In the genomic region with DNA sequence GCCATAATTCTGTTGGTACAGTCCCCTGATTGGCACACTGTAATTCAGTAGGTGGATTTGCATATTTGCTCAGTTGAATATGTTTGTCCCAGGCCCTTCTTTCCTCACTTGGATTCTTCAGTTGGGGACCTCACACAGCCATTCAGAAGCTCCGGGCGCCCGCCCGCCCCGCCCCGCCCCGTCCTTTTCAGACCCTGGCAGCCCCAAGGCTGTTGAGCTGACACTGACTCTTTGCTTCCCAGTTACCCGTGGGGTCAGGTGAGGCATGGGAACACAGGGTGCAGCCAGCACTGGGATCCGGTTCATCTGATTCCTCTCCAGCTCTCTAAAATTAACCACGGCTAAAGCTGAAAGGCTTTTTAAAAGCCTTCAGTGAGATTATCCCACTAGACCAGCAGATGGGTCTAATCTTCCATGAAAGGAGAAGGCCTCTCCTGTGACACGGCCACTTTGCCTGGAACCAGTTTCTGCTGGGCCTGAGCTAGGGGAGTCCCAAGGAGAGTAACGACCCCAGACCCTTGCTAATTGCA, we compare ENCODE assay signal across 11 mouse cellular contexts. TPM values are rescaled to one million over a fixed set of nuclear protein-coding genes. Genes with fewer than 3 reads are reported as not detected.
DNase-seq lines count a peak whose midpoint lies in the region; ATAC-seq and TF ChIP-seq lines count a peak whose summit lies in the region.
"Had no signal": no experiment of that assay in that cellular context is flagged by ENCODE, and none has a peak within 500 bp of the region (broad histone marks: within the 10 kb centered on the region; RNA-seq: fewer than 3 reads in every experiment).

No protein-coding gene starts in this region.

- H3K27ac ChIP-seq in forebrain, embryonic 15.5 days (replicated peaks): no peak overlapping the region
- H3K27ac ChIP-seq in hindbrain, postnatal 0 days: no peak overlapping the region
- H3K27ac ChIP-seq: embryonic facial prominence, embryonic 13.5 days had no signal

- no peaks in the 10 kb centered on the region for H3K9me3 ChIP-seq in forebrain, embryonic 15.5 days
- H3K9me3 ChIP-seq in hindbrain, postnatal 0 days (ENCODE audit: low read length): no peaks in the 10 kb centered on the region
- H3K9me3 ChIP-seq: embryonic facial prominence, embryonic 13.5 days; megakaryocyte, embryonic 14.5 days had no signal

- no peaks in the 10 kb centered on the region for H3K27me3 ChIP-seq in forebrain, embryonic 15.5 days
- H3K27me3 ChIP-seq in hindbrain, postnatal 0 days (ENCODE audit: insufficient read depth, low read length): no peaks in the 10 kb centered on the region
- H3K27me3 ChIP-seq: embryonic facial prominence, embryonic 13.5 days; megakaryocyte, embryonic 14.5 days; Patski had no signal

- H3K4me2 ChIP-seq in forebrain, embryonic 15.5 days (replicated peaks): no peak overlapping the region
- no peak overlapping the region for H3K4me2 ChIP-seq in hindbrain, postnatal 0 days (ENCODE audit: low read depth, low read length)
- H3K4me2 ChIP-seq: embryonic facial prominence, embryonic 13.5 days had no signal

- TF ChIP-seq CTCF in hindbrain, postnatal 0 days (IDR thresholded peaks at IDR 0.05; ENCODE audit: low read depth): peak; percentile 22; the same call in 1 of the 2 replicates

- no peaks in the 10 kb centered on the region for H3K36me3 ChIP-seq in forebrain, embryonic 15.5 days
- no peaks in the 10 kb centered on the region for H3K36me3 ChIP-seq in hindbrain, postnatal 0 days (ENCODE audit: insufficient read depth, low read length)
- H3K36me3 ChIP-seq: embryonic facial prominence, embryonic 13.5 days had no signal

- no peak overlapping the region for H3K4me3 ChIP-seq in forebrain, embryonic 15.5 days
- no peak overlapping the region for H3K4me3 ChIP-seq in hindbrain, postnatal 0 days (ENCODE audit: low read length)
- H3K4me3 ChIP-seq: embryonic facial prominence, embryonic 13.5 days; megakaryocyte, embryonic 14.5 days had no signal

- no peak overlapping the region for H3K9ac ChIP-seq in forebrain, embryonic 15.5 days (replicated peaks)
- no peak overlapping the region for H3K9ac ChIP-seq in hindbrain, postnatal 0 days (replicated peaks; ENCODE audit: low read length)
- H3K9ac ChIP-seq: embryonic facial prominence, embryonic 13.5 days had no signal

- 11% methylated on average over 12 of the region's 12 CpGs for WGBS in forebrain, embryonic 15.5 days
- WGBS in hindbrain, postnatal 0 days: 19% methylated on average over 12 of the region's 12 CpGs

- H3K4me1 ChIP-seq in forebrain, embryonic 15.5 days: peaks cover 4% of the 10 kb centered on the region; the same call in 1 of the 2 replicates
- no peaks in the 10 kb centered on the region for H3K4me1 ChIP-seq in hindbrain, postnatal 0 days (ENCODE audit: insufficient read depth, low read length)

- peak; percentile 48; the same call in 1 of the 2 replicates for ATAC-seq in forebrain, embryonic 15.5 days (replicated peaks)
- ATAC-seq in hindbrain, postnatal 0 days: peak; percentile 83
- ATAC-seq: Patski had no signal

- DNase-seq in testis, postnatal 14 days (ENCODE audit: low spot score): peak; percentile 46
- no peak for DNase-seq in testis, postnatal 10 days (ENCODE audit: low spot score)
- peak; percentile 46 for DNase-seq in hindbrain, postnatal 0 days (ENCODE audit: low spot score)
- DNase-seq in thymus, postnatal 10 days (ENCODE audit: low spot score in 2 of 2): no peak
- DNase-seq in ovary, postnatal 14 days (ENCODE audit: low spot score): no peak
- no peak for DNase-seq in adrenal gland, postnatal 25 days

RNA-seq across cellular contexts. Expression of gene Hcls1, which starts 10.2 kb away (rescaled TPM):
- polyA plus RNA-seq in forebrain, embryonic 15.5 days (2015; fragmentation: Nextera tagmentation; extraction: Ambion mirVana): 2.1 and 2.3 TPM in 2 replicates
- total RNA-seq in hindbrain, postnatal 0 days (2014; rRNA removed): 0.78 and 1.7 TPM in 2 replicates
- polyA plus RNA-seq in hindbrain, postnatal 0 days (2015; fragmentation: Nextera tagmentation; extraction: Ambion mirVana): 2.1 and 2.2 TPM in 2 replicates
- total RNA-seq in adrenal gland, postnatal 25 days (2021): 6.5 and 10.5 TPM in 2 replicates
- polyA plus RNA-seq: Patski had no signal

RNA-seq across cellular contexts. Expression of gene Fbxo40, which starts 45.3 kb away (rescaled TPM):
- not detected in 2 replicates for polyA plus RNA-seq in forebrain, embryonic 15.5 days (2015; fragmentation: Nextera tagmentation; extraction: Ambion mirVana)
- 0.05 and 0.25 TPM in 2 replicates for total RNA-seq in hindbrain, postnatal 0 days (2014; rRNA removed)
- 0.30 and 0.39 TPM in 2 replicates for polyA plus RNA-seq in hindbrain, postnatal 0 days (2015; fragmentation: Nextera tagmentation; extraction: Ambion mirVana)
- total RNA-seq in adrenal gland, postnatal 25 days (2021): 0.15 TPM in 1 of 2 replicates, not detected in the other
- polyA plus RNA-seq: embryonic facial prominence, embryonic 13.5 days; stomach, embryonic 14.5 days had no signal

Comparison
In these comparisons a context has a peak if more than half of its experiments do, and no peak if none do; other contexts are left out.
1. DNase-seq: peak in testis, postnatal 14 days (single experiment) and hindbrain, postnatal 0 days (single experiment); none in testis, postnatal 10 days (single experiment), thymus, postnatal 10 days (0 of 2), ovary, postnatal 14 days (single experiment) and adrenal gland, postnatal 25 days (single experiment).